Mouse (Mus musculus) MEL (cell line): ENCODE results near the gene Cntnap2. TPM values are rescaled to one million over a fixed set of nuclear protein-coding genes. Genes with fewer than 3 reads are reported as not detected.
A peak's percentile ranks its signal among the peaks of the same experiment; 100 is the strongest.

Experiments used
- DNase-seq: peaks from one replicate; pipeline ENCODE4 v3.0.0; 2011; ENCODE audit warnings: low read depth, low spot score
- H3K27ac ChIP-seq: 2 replicates; pipeline ENCODE4 v1.5.1; 2012; ENCODE audit warnings: low read depth, mild to moderate bottlenecking, control low read depth, low read length, moderate library complexity; ENCODE audit not compliant: control insufficient read depth
- H3K27me3 ChIP-seq, 2 experiments: fragments of 150-350 bp in 1 of 2; sonication (generic) in 1 of 2; 2 replicates each; pipeline ENCODE4 v1.6.1; 2012; ENCODE audit warnings: low read length in 2 of 2, mild to moderate bottlenecking in 2 of 2, improper control_type of control experiment in 1 of 2, moderate library complexity in 1 of 2; ENCODE audit not compliant: insufficient read depth in 2 of 2, control insufficient read depth in 1 of 2
- H3K36me3 ChIP-seq, 2 experiments: 2 replicates each; pipeline ENCODE4 v1.6.1; 2012 to 2014; ENCODE audit warnings: low read length in 2 of 2, improper control_type of control experiment in 1 of 2, inconsistent platforms in 1 of 2, mild to moderate bottlenecking in 1 of 2; ENCODE audit not compliant: insufficient read depth in 2 of 2, control insufficient read depth in 1 of 2
- H3K4me1 ChIP-seq, 2 experiments: fragments of 150-350 bp in 1 of 2; sonication (generic) in 1 of 2; 2 replicates each; pipeline ENCODE4 v1.6.1; 2012; ENCODE audit warnings: low read length in 2 of 2, improper control_type of control experiment in 1 of 2, mild to moderate bottlenecking in 1 of 2; ENCODE audit not compliant: insufficient read depth in 2 of 2, control insufficient read depth in 1 of 2
- H3K4me3 ChIP-seq, 2 experiments: fragments of 150-350 bp in 1 of 2; sonication (generic) in 1 of 2; 2 replicates each; pipeline ENCODE4 v1.5.1; 2012; ENCODE audit warnings: low read depth in 2 of 2, low read length in 2 of 2, mild to moderate bottlenecking in 2 of 2, moderate library complexity in 2 of 2, control low read depth in 1 of 2, improper control_type of control experiment in 1 of 2; ENCODE audit not compliant: control insufficient read depth in 1 of 2, insufficient read depth in 1 of 2
- H3K79me2 ChIP-seq: 2 replicates; pipeline ENCODE4 v1.6.1; 2012; ENCODE audit warnings: mild to moderate bottlenecking, low read length, moderate library complexity; ENCODE audit not compliant: control insufficient read depth, poor library complexity, insufficient read depth
- H3K9ac ChIP-seq: 2 replicates; pipeline ENCODE4 v1.6.1; 2012; ENCODE audit warnings: low read depth, mild to moderate bottlenecking, control low read depth, low read length, moderate library complexity; ENCODE audit not compliant: control insufficient read depth, poor library complexity, severe bottlenecking
- H3K9me3 ChIP-seq: fragments of 150-350 bp; sonication (generic); replicated peaks from 2 replicates; pipeline ENCODE4 v1.6.1; 2012; ENCODE audit warnings: mild to moderate bottlenecking, low read length, improper control_type of control experiment, moderate library complexity; ENCODE audit not compliant: insufficient read depth
- BHLHE40 ChIP-seq: IDR thresholded peaks from 2 replicates; pipeline ENCODE4 v1.6.1; 2012; ENCODE audit warnings: low read depth, mild to moderate bottlenecking, inconsistent platforms, low read length, improper control_type of control experiment, borderline replicate concordance
- CHD1 ChIP-seq: IDR thresholded peaks from 2 replicates; pipeline ENCODE4 v1.6.1; 2012; ENCODE audit warnings: low read depth, mild to moderate bottlenecking, inconsistent platforms, low read length, improper control_type of control experiment
- CHD2 ChIP-seq: IDR thresholded peaks from 2 replicates; pipeline ENCODE4 v1.6.1; 2011; ENCODE audit warnings: low read length, improper control_type of control experiment
- CTCF ChIP-seq, 3 experiments: IDR thresholded peaks in 2 of 3; conservative IDR thresholded peaks in 1 of 3; 2 replicates each; pipeline ENCODE4 v1.5.1; 2011 to 2012; ENCODE audit warnings: low read length in 3 of 3, low read depth in 2 of 3, mild to moderate bottlenecking in 2 of 3, improper control_type of control experiment in 1 of 3, inconsistent platforms in 1 of 3, mixed read lengths in 1 of 3, moderate library complexity in 1 of 3; ENCODE audit not compliant: control insufficient read depth in 1 of 3, insufficient read depth in 1 of 3, poor library complexity in 1 of 3, severe bottlenecking in 1 of 3
- E2F4 ChIP-seq: IDR thresholded peaks from 2 replicates; pipeline ENCODE4 v1.6.1; 2011; ENCODE audit warnings: low read depth, low read length, improper control_type of control experiment, borderline replicate concordance
- ELF1 ChIP-seq: IDR thresholded peaks from 2 replicates; pipeline ENCODE4 v1.6.1; 2014; ENCODE audit warnings: low read depth, mild to moderate bottlenecking, inconsistent platforms, low read length, improper control_type of control experiment, moderate library complexity
- EP300 ChIP-seq, 2 experiments: IDR thresholded peaks; 2 replicates each; pipeline ENCODE4 v1.6.1; 2011; ENCODE audit warnings: improper control_type of control experiment in 2 of 2, low read length in 2 of 2, low read depth in 1 of 2, mild to moderate bottlenecking in 1 of 2
- GABPA ChIP-seq: IDR thresholded peaks from 2 replicates; pipeline ENCODE4 v1.6.1; 2012; ENCODE audit warnings: low read depth, mild to moderate bottlenecking, inconsistent platforms, low read length, improper control_type of control experiment, moderate library complexity
- GATA1 ChIP-seq: IDR thresholded peaks from 2 replicates; pipeline ENCODE4 v1.6.1; 2011; ENCODE audit warnings: low read depth, low read length, improper control_type of control experiment
- HCFC1 ChIP-seq: IDR thresholded peaks from 2 replicates; pipeline ENCODE4 v1.6.1; 2012; ENCODE audit warnings: low read depth, mild to moderate bottlenecking, inconsistent platforms, low read length, improper control_type of control experiment, moderate library complexity
- JUND ChIP-seq: IDR thresholded peaks from 2 replicates; pipeline ENCODE4 v1.6.1; 2011; ENCODE audit warnings: low read depth, mild to moderate bottlenecking, improper control_type of control experiment, low read length
- KAT2A ChIP-seq: conservative IDR thresholded peaks from 2 replicates; pipeline ENCODE4 v1.6.1; 2012; ENCODE audit warnings: low read depth, low read length, improper control_type of control experiment, inconsistent platforms
- MAFK ChIP-seq: IDR thresholded peaks from 2 replicates; pipeline ENCODE4 v1.6.1; 2011; ENCODE audit warnings: low read depth, mild to moderate bottlenecking, low read length, improper control_type of control experiment, borderline replicate concordance
- MAX ChIP-seq: IDR thresholded peaks from 2 replicates; pipeline ENCODE4 v1.6.1; 2011; ENCODE audit warnings: low read length, improper control_type of control experiment
- MAZ ChIP-seq: IDR thresholded peaks from 2 replicates; pipeline ENCODE4 v1.6.1; 2012; ENCODE audit warnings: low read depth, mild to moderate bottlenecking, inconsistent platforms, low read length, improper control_type of control experiment
- MEF2A ChIP-seq: IDR thresholded peaks from 2 replicates; pipeline ENCODE4 v1.6.1; 2014; ENCODE audit warnings: low read depth, mild to moderate bottlenecking, inconsistent platforms, low read length, improper control_type of control experiment; ENCODE audit not compliant: poor library complexity, insufficient replicate concordance, severe bottlenecking; ENCODE audit errors: extremely low read depth
- MYB ChIP-seq: IDR thresholded peaks from 2 replicates; pipeline ENCODE4 v1.6.1; 2011; ENCODE audit warnings: mild to moderate bottlenecking, low read depth, low read length, improper control_type of control experiment
- MYC ChIP-seq: IDR thresholded peaks from 2 replicates; pipeline ENCODE4 v1.6.1; 2011; ENCODE audit warnings: low read depth, mild to moderate bottlenecking, low read length, improper control_type of control experiment, moderate library complexity
- NELFE ChIP-seq: IDR thresholded peaks from 2 replicates; pipeline ENCODE4 v1.6.1; 2011; ENCODE audit warnings: low read depth, low read length, improper control_type of control experiment
- NRF1 ChIP-seq: IDR thresholded peaks from 2 replicates; pipeline ENCODE4 v1.6.1; 2014; ENCODE audit warnings: low read depth, mild to moderate bottlenecking, inconsistent platforms, low read length, improper control_type of control experiment, moderate library complexity; ENCODE audit not compliant: poor library complexity, insufficient read depth, severe bottlenecking
- POLR2A ChIP-seq, 2 experiments: IDR thresholded peaks; 2 replicates each; pipeline ENCODE4 v1.6.1; 2011 to 2012; ENCODE audit warnings: low read length in 2 of 2, mild to moderate bottlenecking in 2 of 2, control low read depth in 1 of 2, improper control_type of control experiment in 1 of 2, low read depth in 1 of 2, moderate library complexity in 1 of 2; ENCODE audit not compliant: control insufficient read depth in 1 of 2, insufficient read depth in 1 of 2, poor library complexity in 1 of 2
- POLR2AphosphoS2 ChIP-seq: IDR thresholded peaks from 2 replicates; pipeline ENCODE4 v1.6.1; 2011; ENCODE audit warnings: low read length, improper control_type of control experiment
- POLR2AphosphoS5 ChIP-seq: IDR thresholded peaks from 2 replicates; pipeline ENCODE4 v1.6.1; 2012; ENCODE audit warnings: low read depth, borderline replicate concordance, mild to moderate bottlenecking, inconsistent platforms, low read length, moderate library complexity, mixed read lengths
- RAD21 ChIP-seq: IDR thresholded peaks from 2 replicates; pipeline ENCODE4 v1.6.1; 2011; ENCODE audit warnings: mild to moderate bottlenecking, low read depth, low read length, improper control_type of control experiment
- RCOR1 ChIP-seq: IDR thresholded peaks from 2 replicates; pipeline ENCODE4 v1.6.1; 2012; ENCODE audit warnings: low read depth, mild to moderate bottlenecking, inconsistent platforms, low read length, improper control_type of control experiment
- SIN3A ChIP-seq: IDR thresholded peaks from 2 replicates; pipeline ENCODE4 v1.6.1; 2012; ENCODE audit warnings: low read length, improper control_type of control experiment, inconsistent platforms
- SMC3 ChIP-seq: IDR thresholded peaks from 2 replicates; pipeline ENCODE4 v1.6.1; 2011; ENCODE audit warnings: low read depth, low read length, improper control_type of control experiment
- TAL1 ChIP-seq: IDR thresholded peaks from 2 replicates; pipeline ENCODE4 v1.6.1; 2012; ENCODE audit warnings: mild to moderate bottlenecking, inconsistent platforms, low read length, moderate library complexity, mixed read lengths
- TBP ChIP-seq: IDR thresholded peaks from 2 replicates; pipeline ENCODE4 v1.8.0; 2011; ENCODE audit warnings: low read depth, low read length, improper control_type of control experiment
- TCF12 ChIP-seq: IDR thresholded peaks from 2 replicates; pipeline ENCODE4 v1.6.1; 2014; ENCODE audit warnings: low read depth, mild to moderate bottlenecking, inconsistent platforms, low read length, improper control_type of control experiment, moderate library complexity
- UBTF ChIP-seq: IDR thresholded peaks from 2 replicates; pipeline ENCODE4 v1.6.1; 2012; ENCODE audit warnings: low read depth, mild to moderate bottlenecking, inconsistent platforms, low read length, improper control_type of control experiment, moderate library complexity, borderline replicate concordance; ENCODE audit not compliant: insufficient read depth
- USF1 ChIP-seq: IDR thresholded peaks from 2 replicates; pipeline ENCODE4 v1.6.1; 2014; ENCODE audit warnings: low read depth, mild to moderate bottlenecking, inconsistent platforms, low read length, improper control_type of control experiment, moderate library complexity
- USF2 ChIP-seq, 2 experiments: IDR thresholded peaks; 2 replicates each; pipeline ENCODE4 v1.6.1; 2011 to 2012; ENCODE audit warnings: improper control_type of control experiment in 2 of 2, low read length in 2 of 2, borderline replicate concordance in 1 of 2, inconsistent platforms in 1 of 2, low read depth in 1 of 2, mild to moderate bottlenecking in 1 of 2; ENCODE audit not compliant: insufficient read depth in 1 of 2
- ZC3H11A ChIP-seq: IDR thresholded peaks from 2 replicates; pipeline ENCODE4 v1.6.1; 2012; ENCODE audit warnings: low read depth, mild to moderate bottlenecking, inconsistent platforms, low read length, improper control_type of control experiment
- ZKSCAN1 ChIP-seq: IDR thresholded peaks from 2 replicates; pipeline ENCODE4 v1.6.1; 2012; ENCODE audit warnings: low read depth, mild to moderate bottlenecking, inconsistent platforms, low read length, improper control_type of control experiment, moderate library complexity
- ZMIZ1 ChIP-seq: IDR thresholded peaks from 2 replicates; pipeline ENCODE4 v1.6.1; 2012; ENCODE audit warnings: low read depth, mild to moderate bottlenecking, inconsistent platforms, low read length, improper control_type of control experiment, moderate library complexity
- polyA plus RNA-seq, 2 experiments: library from polyadenylated mRNA; stranded (reverse) in 1 of 2; unstranded in 1 of 2; fragments of >175 nt in 1 of 2; fragments of >200 nt in 1 of 2; gene quantifications; 2 replicates each; pipeline versions ENCODE4 v1.2.1 to v1.2.4; 2012; ENCODE audit warnings: low replicate concordance in 2 of 2, low read depth in 1 of 2; ENCODE audit not compliant: insufficient read length in 2 of 2, insufficient read depth in 1 of 2, missing spikeins in 1 of 2
- total RNA-seq: library from RNA; depleted of rRNA; stranded (reverse); fragments of 300-350 nt; gene quantifications from 2 replicates; pipeline ENCODE4 v1.2.3, GENCODE M21; 2012

Gene Cntnap2
- total and polyA plus RNA-seq, 3 experiments, result 0.01 TPM; not detected in 2

DNA sequence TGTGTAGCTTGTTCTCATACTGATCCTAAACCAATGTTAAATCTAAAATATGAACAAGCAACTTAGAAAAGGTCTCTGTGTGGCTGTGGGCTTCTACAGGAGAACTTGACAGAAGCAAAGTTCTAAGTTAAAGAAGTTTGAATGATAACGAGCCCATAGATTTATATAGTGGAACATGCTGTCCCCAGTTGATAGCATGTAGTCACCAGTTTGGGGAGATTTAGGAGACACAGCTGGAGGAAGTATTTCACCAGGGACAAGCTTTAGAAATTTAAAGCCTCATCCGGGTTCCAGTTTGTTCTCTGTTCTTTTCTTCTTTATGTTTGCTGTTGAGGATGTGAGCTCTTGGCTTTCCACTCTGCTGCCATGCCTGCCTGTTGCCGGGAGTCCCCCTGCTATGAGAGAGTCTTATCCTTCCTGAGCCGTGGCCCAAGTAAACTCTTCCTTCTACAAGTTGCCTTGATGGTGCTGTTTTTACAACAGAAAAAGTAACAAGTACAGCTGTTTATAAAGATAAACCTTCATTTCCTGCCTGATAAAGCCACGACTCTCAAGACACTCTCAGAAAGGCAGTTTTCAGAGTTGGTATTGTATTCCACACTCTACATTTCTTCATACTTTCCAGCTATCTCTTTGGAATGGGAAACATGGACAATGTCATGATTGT is 2264.1 kb downstream of the Cntnap2 start:
- Histone ChIP-seq H3K9ac (peak overlapping the region; percentile 35), H3K9me3 (no peaks in the 10 kb centered on the region), H3K36me3 (peaks cover 0 to 14% of the 10 kb centered on the region in 2 experiments; a peak in 2 of 4 replicates), H3K27me3 (no peaks in the 10 kb centered on the region; a peak in 1 of 4 replicates), H3K4me3 (peak overlapping the region; percentile 23 to 27), H3K79me2 (no peaks in the 10 kb centered on the region), H3K27ac (peak overlapping the region; percentile 38), H3K4me1 (peaks cover 0 to 6% of the 10 kb centered on the region in 2 experiments; a peak in 2 of 4 replicates)
- peak; percentile 72 for DNase-seq
- TF ChIP-seq TBP, result no peak; the same call in 1 of the 2 replicates
- no peak for TF ChIP-seq ELF1
- TF ChIP-seq CHD1, result no peak
- TF ChIP-seq GATA1, result peak; percentile 84
- no peak for TF ChIP-seq POLR2A (IDR thresholded peaks at IDR 0.05; ENCODE audit: control insufficient read depth in 1 of 2, insufficient read depth in 1 of 2, low read depth in 1 of 2, low read length in 2 of 2, poor library complexity in 1 of 2)
- no peak for TF ChIP-seq JUND
- no peak for TF ChIP-seq ZC3H11A
- no peak for TF ChIP-seq POLR2AphosphoS2
- no peak for TF ChIP-seq KAT2A
- no peak for TF ChIP-seq MAX
- TF ChIP-seq USF1, result no peak
- no peak for TF ChIP-seq POLR2AphosphoS5
- peak; percentile 71 to 81; a peak in 3 of 4 replicates for TF ChIP-seq EP300 (IDR thresholded peaks at IDR 0.05; ENCODE audit: low read depth in 1 of 2, low read length in 2 of 2)
- TF ChIP-seq ZKSCAN1, result no peak
- no peak for TF ChIP-seq MEF2A
- 0 out of 2 replicates have a peak, but pooled peaks have one; percentile 35 for TF ChIP-seq RCOR1
- TF ChIP-seq UBTF, result no peak
- TF ChIP-seq HCFC1, result no peak
- peak; percentile 36; the same call in 1 of the 2 replicates for TF ChIP-seq SIN3A
- no peak for TF ChIP-seq BHLHE40
- no peak for TF ChIP-seq CTCF (IDR thresholded peaks at IDR 0.05 in 2 of 3, conservative IDR thresholded peaks at IDR 0.05 in 1 of 3; ENCODE audit: control insufficient read depth in 1 of 3, insufficient read depth in 1 of 3, low read depth in 2 of 3, low read length in 3 of 3, poor library complexity in 1 of 3, severe bottlenecking in 1 of 3)
- no peak for TF ChIP-seq ZMIZ1
- TF ChIP-seq TCF12, result peak; percentile 74
- TF ChIP-seq MYB, result no peak
- no peak for TF ChIP-seq SMC3
- 0 out of 2 replicates have a peak, but pooled peaks have one; percentile 16 for TF ChIP-seq MYC
- no peak for TF ChIP-seq USF2 (IDR thresholded peaks at IDR 0.05; ENCODE audit: borderline replicate concordance in 1 of 2, insufficient read depth in 1 of 2, low read depth in 1 of 2, low read length in 2 of 2)
- TF ChIP-seq E2F4, result no peak
- peak; percentile 69 for TF ChIP-seq TAL1
- no peak for TF ChIP-seq NRF1
- TF ChIP-seq MAZ, result no peak
- no peak for TF ChIP-seq RAD21
- no peak for TF ChIP-seq GABPA
- TF ChIP-seq CHD2, result no peak
- no peak for TF ChIP-seq NELFE
- TF ChIP-seq MAFK, result no peak
